Mouse (Mus musculus) kidney, adult 2 months (tissue): ENCODE measurements at regions not wholly inside any gene's neighbourhood (a gene's known extent, or its start where the extent isn't known, plus 50 kb on each side); places are given as distances from the start of the nearest gene placed in this dataset.

Source experiments
- CTCF ChIP-seq: fragments of 200-500 bp; conservative IDR thresholded peaks from 2 replicates; pipeline ENCODE4 v1.5.1; 2011; ENCODE audit warnings: low read depth, mild to moderate bottlenecking, control low read depth, low read length, moderate library complexity, mixed read lengths; ENCODE audit not compliant: insufficient read depth, insufficient read length
- POLR2A ChIP-seq: fragments of 200-500 bp; IDR thresholded peaks from one replicate; pipeline ENCODE4 v1.6.1; 2011; ENCODE audit warnings: low read depth, low read length, control low read depth

GRCm38 (mm10) chr4:71933240-71933986 lies 175.6 kb upstream of the Gm11232 start:
- TF ChIP-seq CTCF (no peak), POLR2A (no peak)
